Mouse (Mus musculus): ENCODE measurements around the gene Olfr874. TPM values are rescaled to one million over a fixed set of nuclear protein-coding genes. Genes with fewer than 3 reads are reported as not detected.
A peak's percentile ranks its signal among the peaks of the same experiment; 100 is the strongest.

Olfr874 gene
- 0.15 and 0.24 TPM in 2 replicates for polyA plus RNA-seq (2012; rRNA removed)
- polyA plus RNA-seq (2014; fragmentation: Nextera tagmentation; extraction: Ambion mirVana) = not detected in 2 replicates

DNA sequence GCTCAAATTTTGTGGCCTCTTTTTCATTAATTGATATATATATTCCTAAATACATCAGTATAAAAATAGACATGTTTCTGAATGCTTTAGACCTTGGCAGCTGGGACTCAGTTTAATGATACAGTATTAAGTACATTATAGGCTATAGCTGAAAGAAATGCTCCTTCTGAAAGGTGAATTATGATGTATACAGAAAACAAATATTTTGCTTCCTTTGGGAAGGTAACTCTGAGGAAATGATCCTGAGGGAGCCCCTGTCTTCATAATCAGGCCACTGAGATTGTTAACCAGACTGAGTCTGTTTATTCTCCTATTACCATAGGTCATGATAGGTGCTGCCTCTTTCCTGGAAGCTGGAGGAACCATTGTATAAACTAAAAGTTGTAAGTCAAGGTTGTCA is at the start of gene Olfr874:
Gene Olfr874, plus strand, starts transcription at position 301 of the 400 bp plus-strand sequence.
- Histone ChIP-seq H3K4me1 (ENCODE audit: control insufficient read depth, insufficient read depth, low read length) (no peaks in the 10 kb centered on the region), H3K9ac (ENCODE audit: low read depth, low read length, severe bottlenecking) (no peak within 1 kb of the TSS), H3K4me3 (replicated peaks; ENCODE audit: low read length) (no peak within 1 kb of the TSS), H3K27me3 (ENCODE audit: control insufficient read depth, insufficient read depth, low read length) (no peaks in the 10 kb centered on the region), H3K9me3 (ENCODE audit: control insufficient read depth, low read length) (no peaks in the 10 kb centered on the region), H3K4me2 (replicated peaks; ENCODE audit: low read depth, low read length, severe bottlenecking) (no peak within 1 kb of the TSS), H3K27ac (replicated peaks; ENCODE audit: low read depth, low read length) (no peak within 1 kb of the TSS), H3K36me3 (ENCODE audit: control insufficient read depth, insufficient read depth, low read length) (no peaks in the 10 kb centered on the region)
- ATAC-seq (ENCODE audit: low FRiP score, low read depth) (no peak), DNase-seq (ENCODE audit: low spot score) (no peak)
- TF ChIP-seq POLR2A (IDR thresholded peaks at IDR 0.05; ENCODE audit: borderline replicate concordance, extremely low read depth, insufficient read depth, insufficient read length) = no peak

DNA sequence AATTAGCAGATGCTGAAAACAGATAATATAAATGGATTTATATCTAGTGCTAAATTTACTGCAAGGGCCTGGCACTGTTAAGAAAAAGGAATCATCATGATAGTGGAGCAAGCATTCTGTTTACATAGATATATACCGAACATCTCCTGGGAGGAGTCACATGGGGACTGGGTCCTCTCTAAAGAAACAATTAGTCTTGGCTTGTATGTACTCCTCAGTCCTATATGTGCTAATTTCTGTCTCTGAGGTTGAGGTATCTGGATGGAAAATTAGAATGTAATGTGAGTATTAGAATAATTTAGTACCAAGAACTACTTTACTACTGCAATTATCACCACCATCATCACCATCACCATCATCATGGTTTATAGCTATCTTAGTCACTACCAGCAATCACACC is 28.8 kb upstream of the Olfr874 start, which contains the start of gene Olfr160:
Gene Olfr160, minus strand, starts transcription at position 101 of the 400 bp plus-strand sequence.
- no peak within 1 kb of the TSS for H3K4me2 ChIP-seq (replicated peaks; ENCODE audit: low read depth, low read length, severe bottlenecking)
- no peak for TF ChIP-seq POLR2A (IDR thresholded peaks at IDR 0.05; ENCODE audit: borderline replicate concordance, extremely low read depth, insufficient read depth, insufficient read length)
- WGBS = 82% methylated on average over 1 of the region's 1 CpGs
- no peak for ATAC-seq (ENCODE audit: low FRiP score, low read depth)
- no peak for DNase-seq (ENCODE audit: low spot score)
- H3K9ac ChIP-seq (ENCODE audit: low read depth, low read length, severe bottlenecking) = no peak within 1 kb of the TSS
- H3K4me1 ChIP-seq (ENCODE audit: control insufficient read depth, insufficient read depth, low read length) = no peaks in the 10 kb centered on the region
- H3K27ac ChIP-seq (replicated peaks; ENCODE audit: low read depth, low read length) = no peak within 1 kb of the TSS
- H3K4me3 ChIP-seq (replicated peaks; ENCODE audit: low read length) = no peak within 1 kb of the TSS
- H3K27me3 ChIP-seq (ENCODE audit: control insufficient read depth, insufficient read depth, low read length) = no peaks in the 10 kb centered on the region
- H3K9me3 ChIP-seq (ENCODE audit: control insufficient read depth, low read length) = no peaks in the 10 kb centered on the region
- H3K36me3 ChIP-seq (ENCODE audit: control insufficient read depth, insufficient read depth, low read length) = no peaks in the 10 kb centered on the region

DNA sequence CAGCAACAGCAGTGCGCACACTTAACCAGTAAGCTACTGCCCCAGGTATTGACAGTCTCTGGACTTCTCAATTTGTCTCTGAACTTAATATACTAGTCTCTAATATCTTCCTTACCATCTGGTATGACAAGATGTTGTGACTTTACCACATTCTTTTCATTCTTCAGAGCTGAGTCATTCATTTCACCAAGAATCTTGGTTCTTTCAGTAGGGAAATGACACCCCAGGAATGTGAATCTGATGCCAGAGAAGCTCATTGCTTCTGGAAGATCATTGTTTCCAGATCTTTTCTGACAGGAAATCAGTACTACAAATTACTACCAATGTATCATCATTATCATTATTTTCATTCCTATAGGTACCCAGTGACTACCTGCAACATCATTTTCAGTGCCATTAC is 10.6 kb upstream of the Olfr874 start:
- WGBS = 86% methylated on average over 1 of the region's 1 CpGs

DNA sequence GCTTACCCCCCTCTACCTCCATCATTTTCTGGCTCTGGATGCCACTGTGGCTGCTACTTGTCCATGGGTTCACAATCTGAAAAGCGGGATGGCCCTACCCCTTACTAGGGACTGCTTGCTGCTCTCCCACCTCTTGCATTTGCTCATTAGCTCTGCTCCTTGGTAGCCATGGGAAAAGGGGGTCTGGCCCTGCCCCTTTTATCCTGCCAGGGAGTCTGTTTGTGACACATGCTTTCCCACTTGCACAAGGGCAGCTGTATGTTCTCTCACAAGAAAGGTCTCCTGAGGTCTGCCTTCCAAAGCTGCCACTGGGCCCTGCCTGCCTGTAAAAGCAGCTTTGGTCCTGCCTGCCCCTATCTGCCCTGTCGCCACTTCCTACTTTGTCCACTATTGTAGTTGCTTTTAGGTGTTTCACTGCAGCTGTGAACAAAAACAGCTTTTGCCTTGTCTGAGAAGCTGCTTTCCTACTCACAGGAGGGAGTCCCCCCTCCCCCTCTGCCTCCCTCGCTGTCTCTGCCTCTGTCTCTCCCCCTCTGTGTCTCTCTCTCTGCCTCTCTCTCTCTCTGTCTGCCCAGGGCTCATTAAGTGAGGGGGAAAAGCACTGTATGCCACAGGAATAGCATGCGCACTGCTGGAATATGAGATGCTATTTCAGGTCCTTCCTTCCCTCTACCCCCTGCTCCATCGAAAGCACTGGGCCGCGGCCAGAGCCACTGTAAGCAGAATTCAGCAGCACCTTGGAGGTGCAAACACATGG is 5.6 kb downstream of the Olfr874 start:
- H3K4me2 ChIP-seq (replicated peaks; ENCODE audit: low read depth, low read length, severe bottlenecking) = 0 out of 2 replicates have a peak overlapping the region, but pooled peaks have one; percentile 19
- DNase-seq (ENCODE audit: low spot score) (no peak), ATAC-seq (ENCODE audit: low FRiP score, low read depth) (peak; percentile 30; the same call in 1 of the 2 replicates)
- H3K4me1 ChIP-seq (ENCODE audit: control insufficient read depth, insufficient read depth, low read length) = peaks cover 7% of the 10 kb centered on the region
- no peaks in the 10 kb centered on the region for H3K27me3 ChIP-seq (ENCODE audit: control insufficient read depth, insufficient read depth, low read length)
- no peak for TF ChIP-seq POLR2A (IDR thresholded peaks at IDR 0.05; ENCODE audit: borderline replicate concordance, extremely low read depth, insufficient read depth, insufficient read length)
- no peaks in the 10 kb centered on the region for H3K9me3 ChIP-seq (ENCODE audit: control insufficient read depth, low read length)
- no peaks in the 10 kb centered on the region for H3K36me3 ChIP-seq (ENCODE audit: control insufficient read depth, insufficient read depth, low read length)
- no peak overlapping the region for H3K27ac ChIP-seq (replicated peaks; ENCODE audit: low read depth, low read length)
- H3K9ac ChIP-seq (ENCODE audit: low read depth, low read length, severe bottlenecking) = no peak overlapping the region
- H3K4me3 ChIP-seq (replicated peaks; ENCODE audit: low read length) = no peak overlapping the region
- WGBS = 28% methylated on average over 7 of the region's 7 CpGs

More for the DNA sequence above, 10.6 kb upstream of the Olfr874 start:
- Histone ChIP-seq H3K36me3 (ENCODE audit: control insufficient read depth, insufficient read depth, low read length) (no peaks in the 10 kb centered on the region), H3K4me1 (ENCODE audit: control insufficient read depth, insufficient read depth, low read length) (no peaks in the 10 kb centered on the region), H3K27me3 (ENCODE audit: control insufficient read depth, insufficient read depth, low read length) (no peaks in the 10 kb centered on the region), H3K4me3 (replicated peaks; ENCODE audit: low read length) (no peak overlapping the region), H3K27ac (replicated peaks; ENCODE audit: low read depth, low read length) (no peak overlapping the region), H3K4me2 (replicated peaks; ENCODE audit: low read depth, low read length, severe bottlenecking) (no peak overlapping the region), H3K9ac (ENCODE audit: low read depth, low read length, severe bottlenecking) (no peak overlapping the region), H3K9me3 (ENCODE audit: control insufficient read depth, low read length) (no peaks in the 10 kb centered on the region)
- ATAC-seq (ENCODE audit: low FRiP score, low read depth) = no peak
- no peak for TF ChIP-seq POLR2A (IDR thresholded peaks at IDR 0.05; ENCODE audit: borderline replicate concordance, extremely low read depth, insufficient read depth, insufficient read length)
- DNase-seq (ENCODE audit: low spot score) = peak; percentile 17

DNA sequence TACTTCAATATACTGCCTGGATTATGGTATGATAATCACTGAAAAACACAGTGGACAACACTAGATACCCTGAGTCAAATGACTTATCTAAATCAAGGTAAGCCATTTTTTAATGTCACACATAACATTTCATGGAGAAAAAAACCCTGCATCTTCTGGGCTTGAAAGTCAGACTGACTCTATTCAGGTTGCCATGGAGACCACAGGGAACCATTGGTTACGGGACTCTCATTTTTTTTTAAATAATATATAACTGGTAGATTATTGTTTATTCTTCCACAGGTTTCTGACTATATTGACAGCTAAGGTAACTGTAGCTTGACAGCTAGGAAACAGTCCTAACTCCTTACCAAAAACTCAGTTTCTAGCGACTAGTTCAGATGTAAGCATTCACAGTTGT is 6.6 kb downstream of the Olfr874 start:
- no peaks in the 10 kb centered on the region for H3K27me3 ChIP-seq (ENCODE audit: control insufficient read depth, insufficient read depth, low read length)
- no peak overlapping the region for H3K27ac ChIP-seq (replicated peaks; ENCODE audit: low read depth, low read length)
- H3K9me3 ChIP-seq (ENCODE audit: control insufficient read depth, low read length) = no peaks in the 10 kb centered on the region
- no peak overlapping the region for H3K9ac ChIP-seq (ENCODE audit: low read depth, low read length, severe bottlenecking)
- no peak overlapping the region for H3K4me3 ChIP-seq (replicated peaks; ENCODE audit: low read length)
- TF ChIP-seq POLR2A (IDR thresholded peaks at IDR 0.05; ENCODE audit: borderline replicate concordance, extremely low read depth, insufficient read depth, insufficient read length) = no peak
- ATAC-seq (ENCODE audit: low FRiP score, low read depth) = no peak
- H3K4me1 ChIP-seq (ENCODE audit: control insufficient read depth, insufficient read depth, low read length) = peaks cover 7% of the 10 kb centered on the region
- WGBS = 65% methylated on average over 2 of the region's 2 CpGs
- no peak overlapping the region for H3K4me2 ChIP-seq (replicated peaks; ENCODE audit: low read depth, low read length, severe bottlenecking)
- DNase-seq (ENCODE audit: low spot score) = no peak
- no peaks in the 10 kb centered on the region for H3K36me3 ChIP-seq (ENCODE audit: control insufficient read depth, insufficient read depth, low read length)
